Mouse (Mus musculus): ENCODE measurements around the gene Gm10073. TPM values are rescaled to one million over a fixed set of nuclear protein-coding genes. Genes with fewer than 3 reads are reported as not detected.

The Gm10073 gene
- polyA plus RNA-seq, 1 experiment from 2014 or later, result 10.6 TPM

- Histone ChIP-seq H3K27me3 (replicated peaks; ENCODE audit: control insufficient read depth, insufficient read depth, low read length) (no peaks in the 10 kb centered on the region), H3K4me3 (ENCODE audit: low read length) (no peak overlapping the region), H3K4me2 (ENCODE audit: low read depth, low read length) (no peak overlapping the region), H3K27ac (ENCODE audit: low read length) (no peak overlapping the region), H3K4me1 (ENCODE audit: control insufficient read depth, insufficient read depth, low read length) (0 out of 2 replicates have a peak, but pooled peaks cover 3% of the 10 kb centered on the region), H3K36me3 (ENCODE audit: control insufficient read depth, insufficient read depth, low read length) (peaks cover 3% of the 10 kb centered on the region; the same call in 1 of the 2 replicates), H3K9ac (ENCODE audit: low read depth, low read length) (no peak overlapping the region), H3K9me3 (ENCODE audit: control insufficient read depth, low read length) (no peaks in the 10 kb centered on the region)
- WGBS, result 68% methylated on average over 2 of the region's 2 CpGs
- ATAC-seq, result 0 out of 2 replicates have a peak, but pooled peaks have one; percentile 21
Observed at GRCm38 (mm10) chr8:106545149-106545548, 28.1 kb downstream of the Gm10073 start.

- H3K9me3 ChIP-seq (ENCODE audit: control insufficient read depth, low read length), result no peaks in the 10 kb centered on the region
- no peak overlapping the region for H3K4me2 ChIP-seq (ENCODE audit: low read depth, low read length)
- no peak for ATAC-seq
- no peaks in the 10 kb centered on the region for H3K4me1 ChIP-seq (ENCODE audit: control insufficient read depth, insufficient read depth, low read length)
- no peak overlapping the region for H3K4me3 ChIP-seq (ENCODE audit: low read length)
- no peaks in the 10 kb centered on the region for H3K27me3 ChIP-seq (replicated peaks; ENCODE audit: control insufficient read depth, insufficient read depth, low read length)
- no peak overlapping the region for H3K27ac ChIP-seq (ENCODE audit: low read length)
- peaks cover 3% of the 10 kb centered on the region; the same call in 1 of the 2 replicates for H3K36me3 ChIP-seq (ENCODE audit: control insufficient read depth, insufficient read depth, low read length)
- H3K9ac ChIP-seq (ENCODE audit: low read depth, low read length), result no peak overlapping the region
- WGBS, result 82% methylated on average over 8 of the region's 8 CpGs
Observed at GRCm38 (mm10) chr8:106543043-106543442, 30.2 kb downstream of the Gm10073 start.

- Histone ChIP-seq H3K4me3 (ENCODE audit: low read length) (no peak overlapping the region), H3K36me3 (ENCODE audit: control insufficient read depth, insufficient read depth, low read length) (peaks cover 3% of the 10 kb centered on the region; the same call in 1 of the 2 replicates), H3K9ac (ENCODE audit: low read depth, low read length) (no peak overlapping the region), H3K9me3 (ENCODE audit: control insufficient read depth, low read length) (no peaks in the 10 kb centered on the region), H3K4me2 (ENCODE audit: low read depth, low read length) (no peak overlapping the region), H3K4me1 (ENCODE audit: control insufficient read depth, insufficient read depth, low read length) (no peaks in the 10 kb centered on the region), H3K27me3 (replicated peaks; ENCODE audit: control insufficient read depth, insufficient read depth, low read length) (no peaks in the 10 kb centered on the region), H3K27ac (ENCODE audit: low read length) (no peak overlapping the region)
- WGBS, result 78% methylated on average over 11 of the region's 11 CpGs
- 0 out of 2 replicates have a peak, but pooled peaks have one; percentile 33 for ATAC-seq
Observed at GRCm38 (mm10) chr8:106541002-106541401, 32.3 kb downstream of the Gm10073 start.

GRCm38 (mm10) chr8:106539193-106539592 is 34.1 kb downstream of the Gm10073 start:
- Histone ChIP-seq H3K27me3 (replicated peaks; ENCODE audit: control insufficient read depth, insufficient read depth, low read length) (no peaks in the 10 kb centered on the region), H3K4me1 (ENCODE audit: control insufficient read depth, insufficient read depth, low read length) (no peaks in the 10 kb centered on the region), H3K4me3 (ENCODE audit: low read length) (no peak overlapping the region), H3K4me2 (ENCODE audit: low read depth, low read length) (no peak overlapping the region), H3K9me3 (ENCODE audit: control insufficient read depth, low read length) (no peaks in the 10 kb centered on the region), H3K36me3 (ENCODE audit: control insufficient read depth, insufficient read depth, low read length) (peaks cover 3% of the 10 kb centered on the region; the same call in 1 of the 2 replicates), H3K27ac (ENCODE audit: low read length) (no peak overlapping the region), H3K9ac (ENCODE audit: low read depth, low read length) (no peak overlapping the region)
- WGBS, result 75% methylated on average over 5 of the region's 5 CpGs
- ATAC-seq, result no peak

- Histone ChIP-seq H3K27ac (ENCODE audit: low read length) (no peak overlapping the region), H3K9ac (ENCODE audit: low read depth, low read length) (no peak overlapping the region), H3K36me3 (ENCODE audit: control insufficient read depth, insufficient read depth, low read length) (no peaks in the 10 kb centered on the region), H3K9me3 (ENCODE audit: control insufficient read depth, low read length) (peaks cover 2% of the 10 kb centered on the region), H3K27me3 (replicated peaks; ENCODE audit: control insufficient read depth, insufficient read depth, low read length) (no peaks in the 10 kb centered on the region), H3K4me3 (ENCODE audit: low read length) (no peak overlapping the region), H3K4me2 (ENCODE audit: low read depth, low read length) (no peak overlapping the region), H3K4me1 (ENCODE audit: control insufficient read depth, insufficient read depth, low read length) (no peaks in the 10 kb centered on the region)
- no peak for ATAC-seq
- WGBS, result 70% methylated on average over 4 of the region's 4 CpGs
Observed at GRCm38 (mm10) chr8:106535448-106535847, 37.8 kb downstream of the Gm10073 start.

- Histone ChIP-seq H3K4me2 (ENCODE audit: low read depth, low read length) (no peak overlapping the region), H3K27me3 (replicated peaks; ENCODE audit: control insufficient read depth, insufficient read depth, low read length) (no peaks in the 10 kb centered on the region), H3K4me3 (ENCODE audit: low read length) (no peak overlapping the region), H3K9me3 (ENCODE audit: control insufficient read depth, low read length) (peaks cover 3% of the 10 kb centered on the region), H3K27ac (ENCODE audit: low read length) (no peak overlapping the region), H3K9ac (ENCODE audit: low read depth, low read length) (no peak overlapping the region), H3K4me1 (ENCODE audit: control insufficient read depth, insufficient read depth, low read length) (no peaks in the 10 kb centered on the region), H3K36me3 (ENCODE audit: control insufficient read depth, insufficient read depth, low read length) (no peaks in the 10 kb centered on the region)
- 40% methylated on average over 6 of the region's 6 CpGs for WGBS
- 0 out of 2 replicates have a peak, but pooled peaks have one; percentile 52 for ATAC-seq
Observed at GRCm38 (mm10) chr8:106534449-106534848, 38.8 kb downstream of the Gm10073 start.

- 78% methylated on average over 7 of the region's 7 CpGs for WGBS
- no peaks in the 10 kb centered on the region for H3K36me3 ChIP-seq (ENCODE audit: control insufficient read depth, insufficient read depth, low read length)
- no peak overlapping the region for H3K9ac ChIP-seq (ENCODE audit: low read depth, low read length)
- no peaks in the 10 kb centered on the region for H3K27me3 ChIP-seq (replicated peaks; ENCODE audit: control insufficient read depth, insufficient read depth, low read length)
- peaks cover 3% of the 10 kb centered on the region for H3K9me3 ChIP-seq (ENCODE audit: control insufficient read depth, low read length)
- H3K4me2 ChIP-seq (ENCODE audit: low read depth, low read length), result no peak overlapping the region
- ATAC-seq, result no peak
- no peaks in the 10 kb centered on the region for H3K4me1 ChIP-seq (ENCODE audit: control insufficient read depth, insufficient read depth, low read length)
- no peak overlapping the region for H3K27ac ChIP-seq (ENCODE audit: low read length)
- no peak overlapping the region for H3K4me3 ChIP-seq (ENCODE audit: low read length)
Observed at GRCm38 (mm10) chr8:106533709-106534108, 39.6 kb downstream of the Gm10073 start.

- Histone ChIP-seq H3K9me3 (ENCODE audit: control insufficient read depth, low read length) (peaks cover 3% of the 10 kb centered on the region), H3K27me3 (replicated peaks; ENCODE audit: control insufficient read depth, insufficient read depth, low read length) (no peaks in the 10 kb centered on the region), H3K9ac (ENCODE audit: low read depth, low read length) (no peak overlapping the region), H3K4me2 (ENCODE audit: low read depth, low read length) (no peak overlapping the region), H3K27ac (ENCODE audit: low read length) (no peak overlapping the region), H3K36me3 (ENCODE audit: control insufficient read depth, insufficient read depth, low read length) (no peaks in the 10 kb centered on the region), H3K4me1 (ENCODE audit: control insufficient read depth, insufficient read depth, low read length) (no peaks in the 10 kb centered on the region), H3K4me3 (ENCODE audit: low read length) (no peak overlapping the region)
- ATAC-seq, result no peak
- 78% methylated on average over 4 of the region's 4 CpGs for WGBS
Observed at GRCm38 (mm10) chr8:106530566-106530965, 42.7 kb downstream of the Gm10073 start.

GRCm38 (mm10) chr8:106529885-106530482 is 43.3 kb downstream of the Gm10073 start:
- H3K4me2 ChIP-seq (ENCODE audit: low read depth, low read length), result no peak overlapping the region

More at GRCm38 (mm10) chr8:106529885-106530482, 43.3 kb downstream of the Gm10073 start:
- Histone ChIP-seq H3K36me3 (ENCODE audit: control insufficient read depth, insufficient read depth, low read length) (no peaks in the 10 kb centered on the region), H3K4me3 (ENCODE audit: low read length) (no peak overlapping the region), H3K9me3 (ENCODE audit: control insufficient read depth, low read length) (peaks cover 3% of the 10 kb centered on the region), H3K27me3 (replicated peaks; ENCODE audit: control insufficient read depth, insufficient read depth, low read length) (no peaks in the 10 kb centered on the region), H3K27ac (ENCODE audit: low read length) (no peak overlapping the region), H3K9ac (ENCODE audit: low read depth, low read length) (no peak overlapping the region), H3K4me1 (ENCODE audit: control insufficient read depth, insufficient read depth, low read length) (no peaks in the 10 kb centered on the region)
- no peak for ATAC-seq
- WGBS, result 94% methylated on average over 10 of the region's 10 CpGs
